Mouse (Mus musculus) liver, embryonic 13.5 days (tissue): ENCODE measurements at regions not wholly inside any gene's neighbourhood (a gene's known extent, or its start where the extent isn't known, plus 50 kb on each side); places are given as distances from the start of the nearest gene placed in this dataset.

Source experiments
- ATAC-seq: fragments of 200-750 bp; cut with Nextera tagmentation; 2 replicates; pipeline ENCODE4 v1.8.0; 2017; ENCODE audit warnings: low read depth, mild to moderate bottlenecking, moderate number of reproducible peaks, moderate library complexity
- DNase-seq: peaks from one replicate; pipeline ENCODE4 v3.0.0; 2022
- H3K27ac ChIP-seq: fragments of 300-500 bp; sonication (generic); 2 replicates; pipeline ENCODE4 v1.5.1; 2015; ENCODE audit warnings: moderate library complexity, mild to moderate bottlenecking, inconsistent platforms
- H3K27me3 ChIP-seq: fragments of 300-500 bp; sonication (generic); 2 replicates; pipeline ENCODE4 v1.6.1; 2015; ENCODE audit warnings: mild to moderate bottlenecking, inconsistent platforms
- H3K36me3 ChIP-seq: fragments of 300-500 bp; sonication (generic); 2 replicates; pipeline ENCODE4 v1.6.1; 2015; ENCODE audit warnings: mild to moderate bottlenecking, inconsistent platforms
- H3K4me1 ChIP-seq: fragments of 300-500 bp; sonication (generic); replicated peaks from 2 replicates; pipeline ENCODE4 v1.6.1; 2015; ENCODE audit warnings: inconsistent platforms
- H3K4me2 ChIP-seq: fragments of 300-500 bp; sonication (generic); 2 replicates; pipeline ENCODE4 v1.6.1; 2015; ENCODE audit warnings: inconsistent platforms, mild to moderate bottlenecking, moderate library complexity
- H3K4me3 ChIP-seq: fragments of 300-500 bp; sonication (generic); replicated peaks from 2 replicates; pipeline ENCODE4 v1.5.1; 2015; ENCODE audit warnings: mild to moderate bottlenecking, inconsistent platforms
- H3K9ac ChIP-seq: fragments of 300-500 bp; sonication (generic); 2 replicates; pipeline ENCODE4 v1.6.1; 2015; ENCODE audit warnings: mild to moderate bottlenecking, inconsistent platforms
- H3K9me3 ChIP-seq: fragments of 300-500 bp; sonication (generic); replicated peaks from 2 replicates; pipeline ENCODE4 v1.6.1; 2016; ENCODE audit warnings: inconsistent platforms
- WGBS: fragments of 180-500 bp; shearing (Covaris S2); methylation state at CpG from one replicate; pipeline ENCODE4 v1.1.7; 2015; ENCODE audit not compliant: insufficient replicate concordance; 5-methylcytosine and 5-hydroxymethylcytosine counted together

GRCm38 (mm10) chr11:19073265-19073664 lies 54.5 kb upstream of the Meis1 start:
- Histone ChIP-seq H3K9ac (no peak overlapping the region), H3K4me3 (no peak overlapping the region), H3K4me2 (no peak overlapping the region), H3K36me3 (no peaks in the 10 kb centered on the region), H3K9me3 (no peaks in the 10 kb centered on the region), H3K27me3 (no peaks in the 10 kb centered on the region), H3K4me1 (no peaks in the 10 kb centered on the region), H3K27ac (no peak overlapping the region)
- DNase-seq (no peak), ATAC-seq (no peak)
- WGBS, result 73% methylated on average over 5 of the region's 5 CpGs

- Histone ChIP-seq H3K4me2 (no peak overlapping the region), H3K4me1 (no peaks in the 10 kb centered on the region), H3K9ac (no peak overlapping the region), H3K27ac (no peak overlapping the region), H3K36me3 (no peaks in the 10 kb centered on the region), H3K27me3 (no peaks in the 10 kb centered on the region), H3K9me3 (no peaks in the 10 kb centered on the region), H3K4me3 (no peak overlapping the region)
- DNase-seq (no peak), ATAC-seq (no peak)
- 57% methylated on average over 11 of the region's 11 CpGs for WGBS
Measured at GRCm38 (mm10) chr11:19073887-19074564, 55.2 kb upstream of the Meis1 start.

GRCm38 (mm10) chr11:19091101-19091857 lies 72.5 kb upstream of the Meis1 start:
- ATAC-seq (no peak), DNase-seq (no peak)
- Histone ChIP-seq H3K4me2 (no peak overlapping the region), H3K27me3 (no peaks in the 10 kb centered on the region), H3K4me3 (no peak overlapping the region), H3K36me3 (no peaks in the 10 kb centered on the region), H3K27ac (no peak overlapping the region), H3K9me3 (no peaks in the 10 kb centered on the region), H3K9ac (no peak overlapping the region), H3K4me1 (no peaks in the 10 kb centered on the region)
- 69% methylated on average over 15 of the region's 15 CpGs for WGBS

GRCm38 (mm10) chr11:19092967-19093745 lies 74.4 kb upstream of the Meis1 start:
- Histone ChIP-seq H3K4me3 (no peak overlapping the region), H3K9me3 (no peaks in the 10 kb centered on the region), H3K27ac (no peak overlapping the region), H3K36me3 (no peaks in the 10 kb centered on the region), H3K4me1 (no peaks in the 10 kb centered on the region), H3K4me2 (no peak overlapping the region), H3K27me3 (no peaks in the 10 kb centered on the region), H3K9ac (no peak overlapping the region)
- 46% methylated on average over 9 of the region's 9 CpGs for WGBS
- DNase-seq (no peak), ATAC-seq (no peak)

GRCm38 (mm10) chr11:19093749-19094148 lies 75.0 kb upstream of the Meis1 start:
- Histone ChIP-seq H3K4me2 (no peak overlapping the region), H3K4me3 (no peak overlapping the region), H3K9me3 (no peaks in the 10 kb centered on the region), H3K27ac (no peak overlapping the region), H3K36me3 (no peaks in the 10 kb centered on the region), H3K9ac (no peak overlapping the region), H3K4me1 (no peaks in the 10 kb centered on the region), H3K27me3 (no peaks in the 10 kb centered on the region)
- WGBS, result 67% methylated on average over 4 of the region's 4 CpGs
- no peak for ATAC-seq
- no peak for DNase-seq

GRCm38 (mm10) chr11:19094183-19094582 lies 75.4 kb upstream of the Meis1 start:
- no peaks in the 10 kb centered on the region for H3K27me3 ChIP-seq
- no peak overlapping the region for H3K27ac ChIP-seq
- WGBS, result 77% methylated on average over 14 of the region's 14 CpGs
- no peak overlapping the region for H3K4me2 ChIP-seq
- H3K9me3 ChIP-seq, result no peaks in the 10 kb centered on the region
- DNase-seq, result no peak
- H3K36me3 ChIP-seq, result no peaks in the 10 kb centered on the region
- no peak overlapping the region for H3K4me3 ChIP-seq
- ATAC-seq, result no peak
- no peak overlapping the region for H3K9ac ChIP-seq
- no peaks in the 10 kb centered on the region for H3K4me1 ChIP-seq

GRCm38 (mm10) chr11:19102981-19103568 lies 84.3 kb upstream of the Meis1 start:
- no peak for ATAC-seq
- 38% methylated on average over 7 of the region's 7 CpGs for WGBS

GRCm38 (mm10) chr11:19107180-19107579 lies 88.4 kb upstream of the Meis1 start:
- Histone ChIP-seq H3K4me2 (no peak overlapping the region), H3K9me3 (no peaks in the 10 kb centered on the region), H3K4me1 (no peaks in the 10 kb centered on the region), H3K27ac (no peak overlapping the region), H3K9ac (no peak overlapping the region), H3K4me3 (no peak overlapping the region), H3K36me3 (no peaks in the 10 kb centered on the region), H3K27me3 (no peaks in the 10 kb centered on the region)
- ATAC-seq (no peak), DNase-seq (no peak)
- 72% methylated on average over 6 of the region's 6 CpGs for WGBS

More at GRCm38 (mm10) chr11:19102981-19103568, 84.3 kb upstream of the Meis1 start:
- Histone ChIP-seq H3K9ac (no peak overlapping the region), H3K9me3 (no peaks in the 10 kb centered on the region), H3K4me3 (no peak overlapping the region), H3K27ac (no peak overlapping the region), H3K4me2 (no peak overlapping the region), H3K4me1 (no peaks in the 10 kb centered on the region), H3K36me3 (no peaks in the 10 kb centered on the region), H3K27me3 (no peaks in the 10 kb centered on the region)
- no peak for DNase-seq

- no peaks in the 10 kb centered on the region for H3K9me3 ChIP-seq
- H3K27ac ChIP-seq, result no peak overlapping the region
- WGBS, result 54% methylated on average over 4 of the region's 4 CpGs
- ATAC-seq (no peak), DNase-seq (no peak)
- H3K36me3 ChIP-seq, result no peaks in the 10 kb centered on the region
- H3K4me1 ChIP-seq, result no peaks in the 10 kb centered on the region
- H3K4me3 ChIP-seq, result no peak overlapping the region
- no peak overlapping the region for H3K9ac ChIP-seq
- H3K27me3 ChIP-seq, result no peaks in the 10 kb centered on the region
- no peak overlapping the region for H3K4me2 ChIP-seq
Measured at GRCm38 (mm10) chr11:19109055-19109454, 90.3 kb upstream of the Meis1 start.

GRCm38 (mm10) chr11:19111916-19112575 lies 93.3 kb upstream of the Meis1 start:
- 55% methylated on average over 7 of the region's 7 CpGs for WGBS
- Histone ChIP-seq H3K4me3 (no peak overlapping the region), H3K9ac (no peak overlapping the region), H3K27ac (no peak overlapping the region), H3K27me3 (no peaks in the 10 kb centered on the region), H3K9me3 (no peaks in the 10 kb centered on the region), H3K4me1 (no peaks in the 10 kb centered on the region), H3K36me3 (no peaks in the 10 kb centered on the region), H3K4me2 (no peak overlapping the region)
- DNase-seq (no peak), ATAC-seq (no peak)

GRCm38 (mm10) chr11:19117121-19117520 lies 98.3 kb upstream of the Meis1 start:
- DNase-seq, result no peak

More at GRCm38 (mm10) chr11:19117121-19117520, 98.3 kb upstream of the Meis1 start:
- WGBS, result 58% methylated on average over 2 of the region's 2 CpGs
- Histone ChIP-seq H3K27ac (no peak overlapping the region), H3K4me1 (no peaks in the 10 kb centered on the region), H3K4me2 (no peak overlapping the region), H3K9me3 (no peaks in the 10 kb centered on the region), H3K4me3 (no peak overlapping the region), H3K27me3 (no peaks in the 10 kb centered on the region), H3K36me3 (no peaks in the 10 kb centered on the region), H3K9ac (no peak overlapping the region)
- no peak for ATAC-seq
